Mouse (Mus musculus): ENCODE results near the gene Chrne. TPM values are rescaled to one million over a fixed set of nuclear protein-coding genes. Genes with fewer than 3 reads are reported as not detected.
"Not testable (repeated sequence)": the region's sequence is repeated elsewhere in the genome, so short reads cannot be mapped to it uniquely, and the experiment has no call there.

Chrne gene
- polyA plus RNA-seq, 1 experiment from 2014 or later = 0.65 TPM

GRCm38 (mm10) chr11:70582196-70582595, 36.8 kb downstream of the Chrne start:
- peak overlapping the region; percentile 82; the same call in 1 of the 2 replicates for H3K27ac ChIP-seq (replicated peaks)
- 24% methylated on average over 3 of the region's 3 CpGs for WGBS

GRCm38 (mm10) chr11:70580921-70581320, 38.1 kb downstream of the Chrne start:
- Histone ChIP-seq H3K9me3 (replicated peaks) (no peaks in the 10 kb centered on the region), H3K36me3 (no peaks in the 10 kb centered on the region), H3K27me3 (no peaks in the 10 kb centered on the region), H3K27ac (replicated peaks) (peak overlapping the region; percentile 44; the same call in 1 of the 2 replicates), H3K9ac (no peak overlapping the region), H3K4me3 (replicated peaks) (no peak overlapping the region), H3K4me1 (peaks cover 92% of the 10 kb centered on the region), H3K4me2 (replicated peaks) (no peak overlapping the region)
- 68% methylated on average over 3 of the region's 3 CpGs for WGBS
- ATAC-seq (ENCODE audit: insufficient number of reproducible peaks, low FRiP score, low TSS enrichment, low read depth) = no peak

More at GRCm38 (mm10) chr11:70582196-70582595, 36.8 kb downstream of the Chrne start:
- ATAC-seq (ENCODE audit: insufficient number of reproducible peaks, low FRiP score, low TSS enrichment, low read depth) = no peak
- H3K4me3 ChIP-seq (replicated peaks) = no peak overlapping the region
- H3K27me3 ChIP-seq = no peaks in the 10 kb centered on the region
- H3K36me3 ChIP-seq = no peaks in the 10 kb centered on the region
- H3K9ac ChIP-seq = no peak overlapping the region
- H3K4me1 ChIP-seq = peaks cover 93% of the 10 kb centered on the region
- no peaks in the 10 kb centered on the region for H3K9me3 ChIP-seq (replicated peaks)
- no peak overlapping the region for H3K4me2 ChIP-seq (replicated peaks)

- Histone ChIP-seq H3K4me3 (replicated peaks) (no peak overlapping the region), H3K9ac (no peak overlapping the region), H3K4me2 (replicated peaks) (no peak overlapping the region), H3K9me3 (replicated peaks) (no peaks in the 10 kb centered on the region), H3K27ac (replicated peaks) (peak overlapping the region; percentile 83), H3K36me3 (no peaks in the 10 kb centered on the region), H3K4me1 (peaks cover 87% of the 10 kb centered on the region), H3K27me3 (no peaks in the 10 kb centered on the region)
- no peak for ATAC-seq (ENCODE audit: insufficient number of reproducible peaks, low FRiP score, low TSS enrichment, low read depth)
- 46% methylated on average over 5 of the region's 5 CpGs for WGBS
Observed at GRCm38 (mm10) chr11:70580358-70580720, 38.7 kb downstream of the Chrne start.

- no peaks in the 10 kb centered on the region for H3K36me3 ChIP-seq
- peak overlapping the region; percentile 83 for H3K27ac ChIP-seq (replicated peaks)
Observed at GRCm38 (mm10) chr11:70579710-70580357, 39.2 kb downstream of the Chrne start.

GRCm38 (mm10) chr11:70578962-70579361, 40.1 kb downstream of the Chrne start:
- no peaks in the 10 kb centered on the region for H3K27me3 ChIP-seq
- WGBS = 76% methylated on average over 6 of the region's 6 CpGs
- H3K27ac ChIP-seq (replicated peaks) = peak overlapping the region; percentile 83
- H3K4me2 ChIP-seq (replicated peaks) = no peak overlapping the region; the same call in 1 of the 2 replicates
- ATAC-seq (ENCODE audit: insufficient number of reproducible peaks, low FRiP score, low TSS enrichment, low read depth) = no peak
- H3K9ac ChIP-seq = no peak overlapping the region
- no peaks in the 10 kb centered on the region for H3K36me3 ChIP-seq
- H3K9me3 ChIP-seq (replicated peaks) = no peaks in the 10 kb centered on the region
- H3K4me3 ChIP-seq (replicated peaks) = no peak overlapping the region
- H3K4me1 ChIP-seq = peaks cover 74% of the 10 kb centered on the region

More at GRCm38 (mm10) chr11:70579710-70580357, 39.2 kb downstream of the Chrne start:
- Histone ChIP-seq H3K9ac (no peak overlapping the region), H3K4me3 (replicated peaks) (no peak overlapping the region), H3K4me2 (replicated peaks) (no peak overlapping the region), H3K4me1 (peaks cover 82% of the 10 kb centered on the region), H3K9me3 (replicated peaks) (no peaks in the 10 kb centered on the region), H3K27me3 (no peaks in the 10 kb centered on the region)
- WGBS = 61% methylated on average over 9 of the region's 9 CpGs
- ATAC-seq (ENCODE audit: insufficient number of reproducible peaks, low FRiP score, low TSS enrichment, low read depth) = no peak

- ATAC-seq (ENCODE audit: insufficient number of reproducible peaks, low FRiP score, low TSS enrichment, low read depth) = 0 out of 2 replicates have a peak, but pooled peaks have one; percentile 48
- peak overlapping the region; percentile 83 for H3K27ac ChIP-seq (replicated peaks)
- H3K36me3 ChIP-seq = no peaks in the 10 kb centered on the region
- 53% methylated on average over 3 of the region's 3 CpGs for WGBS
- no peaks in the 10 kb centered on the region for H3K27me3 ChIP-seq
- H3K4me3 ChIP-seq (replicated peaks) = no peak overlapping the region
- H3K9ac ChIP-seq = no peak overlapping the region
- no peaks in the 10 kb centered on the region for H3K9me3 ChIP-seq (replicated peaks)
- peaks cover 59% of the 10 kb centered on the region for H3K4me1 ChIP-seq
- no peak overlapping the region for H3K4me2 ChIP-seq (replicated peaks)
Observed at GRCm38 (mm10) chr11:70577201-70577600, 41.8 kb downstream of the Chrne start.

GRCm38 (mm10) chr11:70573872-70574271, 45.1 kb downstream of the Chrne start:
- Histone ChIP-seq H3K27me3 (no peaks in the 10 kb centered on the region), H3K36me3 (no peaks in the 10 kb centered on the region), H3K9me3 (replicated peaks) (no peaks in the 10 kb centered on the region), H3K4me2 (replicated peaks) (no peak overlapping the region), H3K4me3 (replicated peaks) (no peak overlapping the region), H3K4me1 (peaks cover 34% of the 10 kb centered on the region), H3K27ac (replicated peaks) (no peak overlapping the region), H3K9ac (no peak overlapping the region)
- no peak for ATAC-seq (ENCODE audit: insufficient number of reproducible peaks, low FRiP score, low TSS enrichment, low read depth)
- WGBS = 79% methylated on average over 6 of the region's 6 CpGs

GRCm38 (mm10) chr11:70572348-70572902, 46.6 kb downstream of the Chrne start:
- whole genome bisulfite sequencing = 43% methylated on average over 5 of the region's 5 CpGs
- Histone ChIP-seq H3K27ac (replicated peaks) (no peak overlapping the region), H3K4me2 (replicated peaks) (no peak overlapping the region)

GRCm38 (mm10) chr11:70571641-70572040, 47.4 kb downstream of the Chrne start:
- ATAC-seq (ENCODE audit: insufficient number of reproducible peaks, low FRiP score, low TSS enrichment, low read depth) = no peak
- Histone ChIP-seq H3K4me1 (peaks cover 15% of the 10 kb centered on the region), H3K9me3 (replicated peaks) (no peaks in the 10 kb centered on the region), H3K36me3 (no peaks in the 10 kb centered on the region), H3K4me3 (replicated peaks) (no peak overlapping the region), H3K27ac (replicated peaks) (no peak overlapping the region), H3K4me2 (replicated peaks) (no peak overlapping the region), H3K9ac (no peak overlapping the region), H3K27me3 (no peaks in the 10 kb centered on the region)
- 97% methylated on average over 1 of the region's 1 CpGs for WGBS

More at GRCm38 (mm10) chr11:70572348-70572902, 46.6 kb downstream of the Chrne start:
- no peaks in the 10 kb centered on the region for H3K9me3 ChIP-seq (replicated peaks)
- ATAC-seq (ENCODE audit: insufficient number of reproducible peaks, low FRiP score, low TSS enrichment, low read depth) = no peak
- H3K27me3 ChIP-seq = no peaks in the 10 kb centered on the region
- no peak overlapping the region for H3K9ac ChIP-seq
- H3K4me1 ChIP-seq = peaks cover 20% of the 10 kb centered on the region
- no peak overlapping the region for H3K4me3 ChIP-seq (replicated peaks)
- no peaks in the 10 kb centered on the region for H3K36me3 ChIP-seq

- not testable (repeated sequence) for H3K9me3 ChIP-seq (replicated peaks); H3K4me3 ChIP-seq (replicated peaks); H3K9ac ChIP-seq; ATAC-seq (ENCODE audit: insufficient number of reproducible peaks, low FRiP score, low TSS enrichment, low read depth); H3K27ac ChIP-seq (replicated peaks); H3K4me2 ChIP-seq (replicated peaks); H3K36me3 ChIP-seq; H3K27me3 ChIP-seq
- H3K4me1 ChIP-seq = peaks cover 17% of the 10 kb centered on the region; the same call in 1 of the 2 replicates
- WGBS = 93% methylated on average over 1 of the region's 1 CpGs
Observed at GRCm38 (mm10) chr11:70570614-70571013, 48.4 kb downstream of the Chrne start.

GRCm38 (mm10) chr11:70566586-70566985, 52.4 kb downstream of the Chrne start:
- Histone ChIP-seq H3K27ac (replicated peaks) (no peak overlapping the region; the same call in 1 of the 2 replicates), H3K4me1 (peaks cover 35% of the 10 kb centered on the region), H3K9ac (no peak overlapping the region), H3K4me3 (replicated peaks) (no peak overlapping the region), H3K4me2 (replicated peaks) (no peak overlapping the region), H3K27me3 (no peaks in the 10 kb centered on the region), H3K36me3 (no peaks in the 10 kb centered on the region), H3K9me3 (replicated peaks) (no peaks in the 10 kb centered on the region)
- 65% methylated on average over 7 of the region's 7 CpGs for WGBS
- ATAC-seq (ENCODE audit: insufficient number of reproducible peaks, low FRiP score, low TSS enrichment, low read depth) = no peak

Measured in embryonic facial prominence, embryonic 15.5 days (tissue).